Mouse (Mus musculus) left cerebral cortex, postnatal 4 days (tissue): Measurements from ENCODE around the gene Btrc. TPM values are rescaled to one million over a fixed set of nuclear protein-coding genes. Genes with fewer than 3 reads are reported as not detected.
"Not testable (repeated sequence)": the region's sequence is repeated elsewhere in the genome, so short reads cannot be mapped to it uniquely, and the experiment has no call there.

Source experiments
- DNase-seq: peaks from one replicate; pipeline ENCODE4 v3.0.0-alpha.2; 2022
- intact Hi-C: fragments of 180-260 bp; cut with DNase I; formaldehyde crosslinking; loops from one replicate; pipeline ENCODE4 v1.15.1; 2025
- total RNA-seq, 2 experiments: library from RNA; stranded (reverse); gene quantifications; 2 replicates each; pipeline ENCODE4 v1.2.3; 2021

Btrc gene
- total RNA-seq, 2 experiments from 2014 or later = 74.0 to 80.0 TPM

GRCm38 (mm10) chr19:45527382-45527781 lies 163.8 kb downstream of the Btrc start:
- DNase-seq = no peak
- intact Hi-C loops = no loop called here

GRCm38 (mm10) chr19:45527931-45528534 lies 164.5 kb downstream of the Btrc start:
- intact Hi-C loops = no loop called here
- no peak for DNase-seq

- intact Hi-C loops = no loop called here
- no peak for DNase-seq
These were observed 165.8 kb downstream of the Btrc start for GRCm38 (mm10) chr19:45529294-45529693.

GRCm38 (mm10) chr19:45530200-45530995 lies 166.9 kb downstream of the Btrc start:
- no peak for DNase-seq
- intact Hi-C loops = no loop called here

GRCm38 (mm10) chr19:45531554-45531953 lies 168.0 kb downstream of the Btrc start:
- intact Hi-C loops = no loop called here
- no peak for DNase-seq

- intact Hi-C loops = no loop called here
These were observed 170.1 kb downstream of the Btrc start for GRCm38 (mm10) chr19:45533617-45534016.

GRCm38 (mm10) chr19:45535214-45535735 lies 171.7 kb downstream of the Btrc start:
- no peak for DNase-seq
- intact Hi-C loops = no loop called here

More at GRCm38 (mm10) chr19:45533617-45534016, 170.1 kb downstream of the Btrc start:
- DNase-seq = no peak

- DNase-seq = no peak
- intact Hi-C loops = no loop called here
These were observed 172.4 kb downstream of the Btrc start for GRCm38 (mm10) chr19:45535929-45536328.

- peak; percentile 45 for DNase-seq
- intact Hi-C loops = no loop called here
These were observed 174.0 kb downstream of the Btrc start for GRCm38 (mm10) chr19:45537505-45537904.

GRCm38 (mm10) chr19:45540657-45541408 lies 177.3 kb downstream of the Btrc start:
- intact Hi-C loops = loop anchor here (10.0 kb wide), 1 partner anchor 76 kb away; no protein-coding TSS in a partner anchor
- peak; percentile 67 for DNase-seq

GRCm38 (mm10) chr19:45541409-45542041 lies 178.0 kb downstream of the Btrc start:
- intact Hi-C loops = loop anchor here (10.0 kb wide), 1 partner anchor 77 kb away; no protein-coding TSS in a partner anchor
- DNase-seq = peak; percentile 65

- intact Hi-C loops = loop anchor here (10.0 kb wide), 1 partner anchor 77 kb away; no protein-coding TSS in a partner anchor
- no peak for DNase-seq
These were observed 178.5 kb downstream of the Btrc start for GRCm38 (mm10) chr19:45542061-45542460.

GRCm38 (mm10) chr19:45544152-45544924 lies 180.8 kb downstream of the Btrc start:
- intact Hi-C loops = loop anchor here (2.0 to 10.0 kb wide), 2 partner anchors 80 to 324 kb away; no protein-coding TSS in a partner anchor

GRCm38 (mm10) chr19:45544925-45545321 lies 181.4 kb downstream of the Btrc start:
- DNase-seq = peak; percentile 87
- intact Hi-C loops = loop anchor here (2.0 to 10.0 kb wide), 2 partner anchors 80 to 324 kb away; no protein-coding TSS in a partner anchor

More at GRCm38 (mm10) chr19:45544152-45544924, 180.8 kb downstream of the Btrc start:
- no peak for DNase-seq

- intact Hi-C loops = loop anchor here (10.0 kb wide), 1 partner anchor 83 kb away; no protein-coding TSS in a partner anchor
- not testable (repeated sequence) for DNase-seq
These were observed 184.7 kb downstream of the Btrc start for GRCm38 (mm10) chr19:45548196-45548595.

GRCm38 (mm10) chr19:45549128-45549915 lies 185.8 kb downstream of the Btrc start:
- intact Hi-C loops = loop anchor here (10.0 kb wide), 1 partner anchor 85 kb away; no protein-coding TSS in a partner anchor
- no peak for DNase-seq

GRCm38 (mm10) chr19:45549948-45550347 lies 186.4 kb downstream of the Btrc start:
- no peak for DNase-seq
- intact Hi-C loops = loop anchor here (10.0 kb wide), 1 partner anchor 85 kb away; no protein-coding TSS in a partner anchor

GRCm38 (mm10) chr19:45552187-45552586 lies 188.7 kb downstream of the Btrc start:
- no peak for DNase-seq
- intact Hi-C loops = no loop called here
